Mouse (Mus musculus) B cell, adult 2 months (primary cell): Measurements from ENCODE around the gene Nkiras2.
A peak's percentile ranks its signal among the peaks of the same experiment; 100 is the strongest.
"Not testable (repeated sequence)": the region's sequence is repeated elsewhere in the genome, so short reads cannot be mapped to it uniquely, and the experiment has no call there.

ENCODE experiments used
- DNase-seq, 2 experiments: peaks; one replicate each; pipeline ENCODE4 v3.0.0; 2022

The Nkiras2 gene

DNA sequence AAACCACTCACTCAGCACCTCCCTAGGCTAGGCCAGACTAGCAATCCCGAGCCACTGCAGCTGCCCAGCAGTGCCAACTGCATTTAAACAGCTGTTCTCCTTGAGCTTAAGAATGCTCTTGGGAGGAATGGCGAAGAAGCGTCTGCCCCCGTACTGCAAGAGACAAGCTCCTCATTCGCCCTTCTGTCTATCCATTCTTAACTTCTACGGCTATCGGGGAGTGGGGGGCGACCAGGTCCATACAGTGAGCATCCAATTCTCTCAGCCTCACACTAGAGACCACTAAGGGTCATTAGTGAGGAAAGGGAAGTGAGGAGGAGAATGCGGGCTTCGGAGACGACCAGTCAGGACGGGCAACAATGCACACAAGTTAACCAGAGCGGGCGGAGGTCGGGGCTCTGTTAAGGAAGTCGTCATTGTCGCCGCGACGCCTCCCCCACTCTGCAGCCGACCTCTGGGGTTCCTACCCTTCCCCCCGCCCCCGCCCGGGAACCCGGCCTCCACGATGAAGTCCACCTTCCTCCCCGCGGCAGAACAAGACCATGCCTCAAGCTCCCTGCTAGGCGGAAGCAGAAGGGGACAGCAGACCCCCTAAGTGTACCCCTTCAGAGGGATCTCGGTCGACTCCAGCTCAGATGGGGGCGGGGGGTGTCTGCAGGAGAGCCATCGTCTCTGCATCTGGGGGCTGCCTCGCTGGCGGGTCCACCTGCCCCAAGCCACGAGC lies at the start of gene Nkiras2:
Nkiras2 (plus strand) TSS at position 484 of the 724 bp plus-strand sequence.
- DNase-seq = peak; percentile 78 to 79

DNA sequence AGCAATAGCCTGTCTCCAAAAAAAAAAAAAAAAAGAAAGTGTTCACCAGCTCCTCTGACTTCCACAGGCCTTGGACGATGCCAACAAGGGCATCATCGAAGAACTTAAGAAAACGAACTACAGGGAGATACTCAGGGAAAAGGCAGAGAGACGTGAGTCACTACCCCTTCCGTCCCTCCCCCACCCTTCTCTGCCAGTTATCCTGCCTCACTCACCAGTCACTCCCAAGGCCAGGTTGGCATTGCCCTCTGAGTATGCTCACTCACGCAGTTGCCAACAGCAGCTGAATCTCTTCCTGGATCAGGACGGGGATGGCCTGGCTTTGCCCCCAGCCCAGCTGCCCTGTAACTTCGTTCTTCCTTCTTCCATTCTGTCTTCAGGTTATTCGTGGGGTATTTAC lies 49.3 kb upstream of the Nkiras2 start:
- DNase-seq = no peak

DNA sequence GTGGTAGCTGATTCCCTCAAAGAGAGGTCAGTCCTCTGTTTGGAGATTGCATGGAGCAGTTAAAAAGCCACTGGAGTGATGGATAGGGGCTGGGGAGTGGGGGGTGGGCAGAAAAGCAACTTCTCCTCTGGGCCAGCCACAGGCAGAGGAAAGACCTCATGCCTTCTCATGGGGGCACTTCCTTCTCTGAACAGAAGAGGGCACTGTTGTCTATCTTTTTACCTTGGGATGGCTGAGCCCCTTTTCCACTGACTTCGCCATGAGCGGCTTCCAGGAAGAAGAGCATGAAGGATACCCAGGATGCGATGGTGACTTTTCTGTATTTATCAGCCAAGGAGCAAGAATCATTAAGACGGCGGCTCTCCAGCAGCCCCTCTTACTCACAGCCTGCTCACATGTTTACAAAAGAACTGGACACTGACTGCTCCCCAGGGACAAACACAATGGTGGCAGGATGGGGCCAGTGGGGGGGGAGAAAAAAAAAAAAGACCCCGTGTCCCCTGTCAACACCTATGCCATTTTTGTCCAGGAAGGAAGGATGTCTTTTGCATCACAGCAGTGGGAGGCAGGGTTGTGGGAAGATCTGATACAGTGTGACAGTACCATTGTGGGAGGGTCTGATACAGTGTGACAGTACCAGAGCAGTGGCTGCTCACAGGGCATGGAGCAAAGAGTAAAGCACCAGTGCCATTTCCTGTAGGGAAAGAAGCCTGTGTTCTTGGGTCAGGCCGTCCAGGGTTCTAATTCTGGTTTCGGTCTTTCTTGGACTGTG lies 48.4 kb upstream of the Nkiras2 start:
- DNase-seq = peak; percentile 79 to 80

DNA sequence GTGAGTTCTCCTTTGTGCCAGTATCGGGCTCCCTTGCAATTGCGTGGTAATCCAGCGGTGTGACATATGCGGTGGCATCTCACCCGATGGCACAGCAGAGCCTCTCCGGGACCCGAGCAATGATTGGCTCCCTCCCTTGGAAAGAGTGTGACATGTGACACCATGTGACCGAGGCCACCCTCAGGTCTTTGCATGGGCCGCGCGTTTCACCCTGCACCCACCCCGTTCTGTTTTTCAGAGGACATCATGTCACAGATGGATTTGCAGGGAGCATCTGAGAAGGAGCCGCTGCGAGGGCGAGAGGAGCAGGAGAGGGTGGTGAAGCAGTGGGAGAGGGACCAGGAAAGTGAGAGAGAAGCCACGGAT lies 47.9 kb upstream of the Nkiras2 start:
- peak; percentile 29 to 33 for DNase-seq

DNA sequence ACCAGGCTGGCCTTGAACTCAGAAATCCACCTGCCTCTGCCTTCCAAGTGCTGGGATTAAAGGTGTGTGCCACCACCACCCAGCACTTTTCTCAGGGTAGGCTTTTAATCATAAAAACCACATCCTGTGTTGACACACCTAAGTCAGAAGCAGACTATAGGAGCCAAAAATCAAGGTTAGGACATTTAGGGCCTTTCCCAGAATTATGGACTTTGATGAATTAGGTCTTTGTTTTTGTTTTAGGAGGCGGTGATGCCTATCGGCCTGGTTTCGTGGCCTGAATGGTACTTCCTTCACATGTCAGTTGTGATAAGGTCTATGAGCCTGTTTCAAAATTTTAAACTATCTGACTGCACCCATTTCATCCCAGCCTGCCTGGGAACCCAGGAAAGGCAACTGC lies 44.9 kb upstream of the Nkiras2 start:
- peak; percentile 53 to 58 for DNase-seq

DNA sequence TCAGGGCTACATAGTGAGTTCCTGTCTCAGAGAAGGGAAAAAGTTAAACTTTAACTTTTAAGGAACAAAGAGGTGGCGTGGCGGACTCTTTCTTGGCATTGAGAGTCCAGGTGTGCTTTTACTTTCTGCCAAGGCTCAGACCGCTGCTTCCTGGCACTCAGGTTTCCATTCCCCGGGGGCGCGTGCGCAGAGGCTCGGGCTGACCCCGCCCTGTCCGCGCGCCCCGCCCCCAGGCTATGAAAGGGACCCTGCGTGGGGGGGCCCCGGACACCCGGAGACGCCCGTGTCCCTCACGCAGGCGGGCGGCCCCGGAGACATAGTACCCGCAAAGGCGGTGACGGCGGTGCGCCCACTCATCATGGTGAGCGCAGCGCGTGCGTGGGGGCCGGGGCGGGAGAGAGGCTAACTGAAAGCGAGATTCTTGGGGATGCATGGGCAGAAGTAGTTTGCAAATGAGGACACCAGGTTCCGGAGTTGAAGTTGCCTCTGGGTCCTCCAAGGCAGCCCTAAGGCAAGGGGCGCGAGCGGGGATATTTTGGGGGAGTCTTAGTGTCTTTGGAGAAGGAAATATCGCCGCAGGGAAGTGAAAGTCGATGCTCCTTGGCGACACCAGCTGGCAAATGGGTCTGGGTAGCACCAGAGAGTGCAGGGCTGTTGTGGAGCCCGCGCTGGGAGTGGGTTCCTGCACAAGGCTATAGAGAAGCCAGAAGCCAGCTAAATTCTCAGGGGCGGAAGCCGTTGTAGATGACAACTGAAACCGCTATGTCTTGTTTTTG lies 44.1 kb upstream of the Nkiras2 start, which contains the start of gene Cnp:
Cnp (plus strand) TSS at position 197 of the 776 bp plus-strand sequence.
- DNase-seq = peak; percentile 86 to 88

DNA sequence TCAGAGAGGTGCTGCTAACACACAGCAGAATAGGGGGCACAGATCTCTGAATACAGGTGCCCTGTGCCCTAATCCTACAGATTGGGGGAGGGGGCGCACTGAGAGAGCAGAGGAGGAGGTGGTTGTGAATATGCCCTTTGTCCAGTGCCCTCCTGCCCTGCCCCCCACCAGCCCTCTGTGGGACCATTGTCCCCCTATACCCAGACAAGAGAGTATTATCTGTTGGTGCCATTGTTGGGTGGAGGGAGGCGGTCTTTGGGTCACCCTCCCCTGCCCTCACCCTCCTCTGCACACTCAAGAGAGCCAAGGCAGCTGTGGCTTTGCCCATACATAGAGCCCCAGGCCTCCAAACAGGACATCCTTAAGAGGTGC lies 43.6 kb upstream of the Nkiras2 start:
- DNase-seq = no peak

DNA sequence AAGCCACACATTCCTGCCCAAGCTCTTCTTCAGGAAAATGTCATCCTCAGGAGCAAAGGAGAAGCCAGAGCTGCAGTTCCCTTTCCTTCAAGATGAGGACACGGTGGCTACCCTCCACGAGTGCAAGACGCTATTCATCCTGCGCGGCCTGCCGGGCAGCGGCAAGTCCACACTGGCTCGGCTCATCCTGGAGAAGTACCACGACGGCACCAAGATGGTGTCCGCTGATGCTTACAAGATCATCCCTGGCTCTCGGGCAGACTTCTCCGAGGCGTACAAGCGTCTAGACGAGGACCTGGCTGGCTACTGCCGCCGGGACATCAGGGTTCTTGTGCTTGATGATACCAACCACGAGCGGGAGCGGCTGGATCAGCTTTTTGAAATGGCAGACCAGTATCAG lies 42.8 kb upstream of the Nkiras2 start:
- no peak for DNase-seq

DNA sequence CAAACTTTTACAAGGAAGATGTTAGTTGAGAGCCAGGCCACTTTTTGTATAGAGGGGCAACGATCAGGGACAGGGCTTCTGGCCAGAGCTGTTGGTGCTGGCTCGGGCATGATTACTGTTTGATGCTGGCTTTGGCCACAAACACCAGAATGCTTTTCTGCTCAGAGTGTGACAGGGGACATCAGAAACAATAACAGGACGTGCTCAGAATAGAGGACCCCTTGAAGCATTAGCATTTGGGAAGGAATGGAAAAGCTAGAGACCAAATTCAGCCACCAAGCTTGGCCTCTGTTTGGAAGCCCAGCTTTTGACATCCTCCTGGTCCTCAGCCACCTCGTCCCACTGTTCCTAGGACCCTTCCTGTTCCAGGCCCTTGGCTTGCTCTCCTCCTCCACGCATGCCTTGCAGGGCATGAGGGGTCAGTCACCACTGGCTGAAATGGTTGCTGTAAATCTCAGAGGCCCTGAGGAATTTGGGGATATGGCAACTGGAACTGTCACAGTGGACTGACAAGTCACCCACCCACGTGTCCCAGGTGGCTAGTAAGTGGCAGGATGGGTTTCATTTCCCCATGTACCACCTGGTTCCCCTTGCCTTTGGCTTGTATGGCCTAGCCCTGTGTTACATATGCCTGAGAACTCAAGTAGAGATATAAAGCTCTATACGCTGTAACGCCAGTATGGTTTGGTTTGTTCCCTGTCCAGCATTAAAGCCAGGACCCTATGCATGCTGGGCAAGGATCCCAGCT lies 41.0 kb upstream of the Nkiras2 start:
- peak; percentile 68 to 76 for DNase-seq

DNA sequence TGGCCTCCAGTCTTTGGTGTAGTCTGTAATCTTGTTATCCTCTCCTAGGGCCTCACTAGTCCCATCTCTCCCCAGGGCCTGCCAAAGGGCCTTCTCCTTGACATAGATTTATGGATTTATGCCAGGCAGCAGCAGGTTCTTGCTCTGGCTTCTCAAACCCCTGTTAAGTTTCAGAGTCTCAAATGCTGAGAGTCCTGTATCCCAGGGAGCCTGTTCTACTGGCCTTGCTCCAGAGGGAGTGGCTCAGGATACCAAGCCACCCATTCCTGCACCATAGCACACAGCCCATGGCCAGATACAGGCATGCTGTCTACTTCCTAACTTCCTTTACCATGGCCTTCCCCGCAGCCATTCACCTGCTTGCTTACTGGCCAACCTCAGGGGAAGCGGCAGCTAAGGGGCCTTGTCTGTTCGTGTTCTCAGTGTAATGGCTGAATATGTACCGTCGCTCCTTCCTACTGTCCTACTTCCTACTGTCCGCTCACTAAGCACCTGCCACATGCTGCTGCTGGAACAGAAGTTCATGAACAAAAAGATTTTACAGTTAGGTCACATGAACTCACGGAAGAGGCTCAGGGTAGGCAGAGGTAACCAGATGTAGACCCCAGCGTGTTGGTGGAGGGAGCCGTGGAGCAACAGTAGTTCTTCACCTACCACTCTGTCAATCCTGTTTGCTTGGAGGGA lies 39.8 kb upstream of the Nkiras2 start:
- DNase-seq = no peak

DNA sequence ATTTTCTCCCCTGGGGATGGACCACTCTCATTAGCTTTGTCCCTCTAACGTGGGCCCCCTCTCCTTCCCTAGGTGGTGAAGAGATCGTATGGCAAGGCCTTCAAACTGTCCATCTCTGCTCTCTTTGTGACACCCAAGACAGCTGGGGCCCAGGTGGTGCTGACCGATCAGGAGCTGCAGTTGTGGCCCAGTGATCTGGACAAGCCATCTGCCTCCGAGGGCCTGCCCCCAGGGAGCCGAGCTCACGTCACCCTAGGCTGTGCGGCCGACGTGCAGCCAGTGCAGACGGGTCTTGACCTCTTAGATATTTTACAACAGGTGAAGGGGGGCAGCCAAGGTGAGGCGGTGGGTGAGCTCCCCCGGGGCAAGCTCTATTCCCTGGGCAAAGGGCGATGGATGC lies 38.8 kb upstream of the Nkiras2 start:
- peak in 1 of 2 experiments; percentile 25 for DNase-seq

DNA sequence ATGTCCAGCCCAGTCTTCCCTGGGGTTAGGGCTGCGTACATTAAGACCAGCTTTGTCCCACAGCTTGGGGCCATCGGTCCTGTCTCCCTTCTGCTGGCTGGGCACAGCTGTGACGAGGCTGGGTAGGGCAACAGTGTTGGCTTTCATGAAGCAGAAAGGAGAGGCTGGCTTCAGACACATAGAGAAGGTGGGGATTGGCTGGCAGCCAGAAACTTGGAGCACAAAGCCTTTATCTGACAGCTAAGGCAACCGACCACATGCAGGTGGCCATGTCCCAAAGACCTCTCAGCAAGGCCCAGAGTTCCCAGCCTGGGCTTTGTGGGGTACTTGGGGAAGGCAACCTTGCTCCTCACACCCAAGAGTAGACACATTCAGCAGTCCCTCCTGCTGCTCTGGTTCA lies 37.3 kb upstream of the Nkiras2 start:
- no peak for DNase-seq

DNA sequence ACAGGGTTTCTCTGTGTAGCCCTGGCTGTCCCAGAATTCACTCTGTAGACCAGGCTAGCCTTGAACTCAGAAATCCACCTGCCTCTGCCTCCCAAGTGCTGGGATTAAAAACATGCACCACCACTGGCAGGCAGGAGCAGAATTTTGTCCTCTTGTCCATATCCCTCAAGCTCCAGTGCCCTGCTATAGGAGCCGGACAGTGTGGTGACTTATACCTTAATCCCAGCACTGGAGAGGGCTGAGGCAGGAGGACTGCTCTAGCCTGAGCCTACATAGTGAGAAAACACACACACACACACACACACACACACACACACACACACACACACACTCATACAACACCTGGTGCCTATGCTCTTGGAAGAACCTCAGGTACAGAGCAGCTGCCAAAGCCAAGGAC lies 36.6 kb upstream of the Nkiras2 start:
- DNase-seq = not testable (repeated sequence)

DNA sequence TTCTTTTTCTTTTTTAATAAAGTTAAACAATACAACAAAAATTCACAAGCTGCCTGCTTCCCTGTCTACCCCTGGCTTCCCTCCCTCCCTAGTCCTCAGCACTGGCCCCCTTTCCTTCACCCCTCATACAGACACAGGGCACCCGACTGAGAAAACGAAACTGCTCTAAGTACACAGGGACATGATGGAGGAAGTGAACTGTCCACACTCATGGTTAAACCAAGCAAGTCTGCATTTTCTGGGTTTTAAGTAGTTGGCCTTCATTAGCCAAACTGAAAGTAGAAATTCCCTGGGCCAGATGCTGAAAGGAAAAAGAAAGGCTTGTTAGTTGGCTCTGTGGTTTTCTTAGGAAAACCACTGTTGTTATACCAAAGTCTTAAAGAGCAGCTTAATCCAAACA lies 36.2 kb upstream of the Nkiras2 start:
- peak in 1 of 2 experiments; percentile 46 for DNase-seq

DNA sequence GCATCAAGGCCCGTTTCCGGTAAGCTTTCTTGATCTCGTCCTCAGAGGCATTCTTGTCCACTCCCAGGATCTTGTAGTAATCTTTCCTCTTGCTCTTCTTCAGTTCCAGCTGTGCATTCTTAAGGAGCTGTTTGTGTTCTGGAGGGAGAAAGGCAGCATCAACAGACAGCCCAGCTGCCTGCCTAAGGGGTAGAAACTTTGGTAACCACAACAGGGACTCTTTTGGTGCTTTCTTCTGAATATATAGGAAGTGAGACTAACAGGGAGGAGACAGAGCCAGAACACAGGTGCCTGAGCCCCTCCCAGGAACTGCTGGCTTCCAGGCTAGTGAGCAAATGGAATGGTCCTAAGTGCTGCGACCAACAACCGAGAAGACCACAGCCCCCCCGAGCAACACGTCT lies 34.5 kb upstream of the Nkiras2 start:
- peak; percentile 56 to 59 for DNase-seq

DNA sequence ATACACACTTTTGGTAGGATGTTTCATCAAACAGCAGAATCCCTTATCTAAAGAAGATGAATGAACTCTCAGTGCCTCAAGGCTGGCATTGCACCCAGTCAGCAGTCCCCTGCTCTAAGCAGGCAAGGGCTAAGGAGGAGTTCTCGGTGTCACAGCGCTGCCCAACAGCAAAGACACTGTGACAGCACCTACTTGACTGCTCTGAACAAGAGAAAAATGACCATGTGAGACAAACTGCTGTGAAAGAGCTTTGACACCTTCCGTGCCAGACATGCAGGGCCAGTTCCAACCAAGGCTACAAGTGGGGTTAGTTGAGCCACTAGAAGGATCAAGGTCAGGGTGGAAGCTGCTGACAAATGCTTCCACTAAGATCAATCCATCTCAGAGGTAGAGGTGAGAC lies 33.9 kb upstream of the Nkiras2 start:
- DNase-seq = no peak

DNA sequence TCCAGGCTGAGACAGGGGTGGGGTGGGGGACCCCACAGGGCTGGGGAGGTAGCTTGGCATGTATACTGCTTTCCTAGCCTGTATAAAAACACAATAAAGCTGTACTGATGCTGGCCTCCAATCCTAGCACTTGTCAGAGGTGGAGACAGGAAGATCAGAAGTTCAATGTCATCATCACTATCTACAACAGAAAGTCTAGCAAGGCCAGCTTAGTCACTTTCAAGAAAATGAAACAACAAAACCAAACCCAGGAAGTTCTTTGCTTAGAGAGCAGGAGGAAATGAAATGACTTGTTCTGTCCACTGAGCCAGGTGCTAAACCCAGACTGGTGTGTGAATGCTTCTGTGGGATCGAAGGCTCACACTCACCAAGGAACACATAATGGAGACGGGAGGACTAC lies 30.6 kb upstream of the Nkiras2 start:
- DNase-seq = no peak

DNA sequence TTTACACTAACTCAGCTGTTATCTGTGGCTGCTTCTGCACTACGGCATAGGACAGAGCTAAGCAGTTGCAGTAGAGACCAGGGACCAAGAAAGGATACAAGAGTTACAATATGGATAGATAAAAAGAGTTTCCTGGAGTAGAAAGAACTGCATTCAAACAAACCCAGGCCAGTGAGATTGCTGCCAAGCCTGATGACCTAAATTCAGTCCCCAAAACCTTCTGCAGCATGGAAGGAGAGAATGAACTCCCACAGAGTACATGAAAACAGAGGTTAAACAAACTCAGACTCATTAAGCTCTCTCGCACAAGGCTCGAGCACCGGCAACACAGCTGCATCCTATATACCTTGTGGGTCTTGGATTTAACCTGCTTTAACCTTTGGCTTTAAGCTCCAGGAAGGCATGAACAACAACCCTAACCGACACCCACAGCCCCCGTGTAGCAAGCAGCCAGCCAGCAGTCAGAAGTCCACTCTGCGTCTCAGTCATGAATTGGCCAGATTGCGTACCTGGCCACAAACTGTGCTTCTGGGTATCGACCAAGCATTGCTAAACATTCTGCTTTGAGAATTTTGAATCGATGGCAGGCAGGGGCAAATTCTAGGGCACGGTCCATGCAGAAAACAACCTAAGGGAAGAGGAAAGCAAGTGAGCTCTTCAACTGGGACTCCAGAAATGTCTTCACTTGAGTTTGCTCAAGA lies 26.5 kb upstream of the Nkiras2 start:
- DNase-seq = no peak

DNA sequence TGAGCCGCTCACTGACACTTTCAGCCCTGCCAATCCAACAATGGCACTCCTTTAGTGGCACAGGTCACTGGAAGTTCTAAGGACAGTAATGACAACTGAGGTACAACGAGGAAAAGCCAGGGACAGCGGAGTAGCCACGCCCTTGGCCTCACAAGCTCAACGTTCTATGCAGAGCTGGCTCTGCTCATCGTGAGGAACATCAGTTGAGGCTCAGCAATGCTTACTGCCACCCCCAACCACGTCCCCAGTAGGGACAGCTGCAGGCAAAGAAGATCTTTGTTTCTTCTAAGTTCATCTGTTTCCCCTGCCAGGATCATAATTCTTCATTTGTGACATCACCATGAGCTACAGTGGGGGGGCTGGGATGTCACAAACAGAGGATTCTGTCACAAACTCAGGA lies 24.4 kb upstream of the Nkiras2 start:
- no peak for DNase-seq

DNA sequence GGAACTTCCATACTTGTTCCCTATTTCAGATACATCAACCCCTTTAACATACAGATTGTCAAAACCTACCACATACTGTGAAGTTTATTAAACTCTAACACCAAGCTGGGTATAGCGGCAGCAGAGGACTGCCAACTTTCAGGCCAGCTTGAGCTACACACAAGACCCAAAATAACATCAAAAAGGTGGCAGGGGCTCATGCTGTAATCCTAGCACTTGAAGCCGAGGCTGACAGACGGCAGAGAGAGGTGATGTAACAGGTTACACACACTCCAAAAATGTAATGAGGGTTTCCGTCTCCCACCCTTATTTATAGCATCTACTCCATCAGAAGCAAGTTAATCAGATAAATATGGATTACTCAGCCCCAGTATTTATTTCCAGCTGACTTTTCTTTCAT lies 23.5 kb upstream of the Nkiras2 start:
- DNase-seq = no peak

DNA sequence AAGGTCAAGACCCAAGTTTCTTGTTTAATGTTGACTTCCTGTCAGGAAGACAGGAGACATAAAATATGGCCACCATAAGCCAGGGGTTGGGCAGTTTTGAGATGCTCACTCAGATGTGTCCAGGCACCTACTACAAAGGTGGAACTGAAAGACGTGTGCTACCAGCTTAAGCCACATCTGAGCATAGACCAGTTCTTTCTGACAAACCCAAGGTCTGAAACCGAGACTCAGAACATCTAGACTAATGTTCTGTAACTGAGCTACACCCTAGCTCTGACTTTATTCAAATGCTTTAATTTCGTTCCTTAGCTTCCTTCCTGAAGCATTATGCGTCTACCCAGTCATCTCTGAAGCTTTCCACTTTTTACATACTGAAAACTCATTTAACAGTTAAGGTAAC lies 21.0 kb upstream of the Nkiras2 start:
- peak; percentile 43 to 54 for DNase-seq

DNA sequence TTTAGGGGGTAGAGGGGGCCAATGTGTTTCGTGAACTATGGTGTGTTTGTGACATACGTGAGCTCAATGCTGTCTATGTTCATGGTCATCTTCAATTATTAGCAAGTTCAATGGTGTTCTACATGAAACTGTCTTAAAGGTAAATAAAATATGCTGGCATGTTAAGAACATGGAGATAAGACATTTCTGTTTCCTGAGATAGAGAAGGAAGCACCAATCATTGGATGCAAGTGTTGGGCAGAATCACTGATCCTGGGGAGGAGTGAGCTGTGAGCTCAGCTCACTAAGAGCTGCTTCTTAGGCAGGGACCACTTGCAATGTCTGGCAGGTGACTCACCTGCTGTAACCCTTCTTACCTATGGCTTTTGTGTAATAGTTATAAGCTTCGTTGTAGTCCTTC lies 17.7 kb upstream of the Nkiras2 start:
- no peak for DNase-seq
